Mouse (Mus musculus): ENCODE measurements around the gene Pou2f2. TPM values are rescaled to one million over a fixed set of nuclear protein-coding genes. Genes with fewer than 3 reads are reported as not detected.
A peak's percentile ranks its signal among the peaks of the same experiment; 100 is the strongest.

The Pou2f2 gene
- polyA plus RNA-seq, 1 experiment from 2014 or later: 0.58 TPM

- no peaks in the 10 kb centered on the region for H3K9me3 ChIP-seq (ENCODE audit: control insufficient read depth, low read length)
- 0 out of 2 replicates have a peak, but pooled peaks have one; percentile 3 for ATAC-seq (ENCODE audit: low read depth)
- H3K27me3 ChIP-seq (ENCODE audit: control insufficient read depth, insufficient read depth, low read depth, low read length): no peaks in the 10 kb centered on the region
- peak overlapping the region; percentile 83 for H3K4me3 ChIP-seq (ENCODE audit: low read length)
- H3K36me3 ChIP-seq (ENCODE audit: control insufficient read depth, insufficient read depth, low read length): no peaks in the 10 kb centered on the region
- peak overlapping the region; percentile 76 for H3K27ac ChIP-seq (ENCODE audit: low read length)
- WGBS: under 1% methylated on average over 53 of the region's 53 CpGs
- H3K9ac ChIP-seq (ENCODE audit: low read length): peak overlapping the region; percentile 84
- H3K4me1 ChIP-seq (replicated peaks; ENCODE audit: control insufficient read depth, insufficient read depth, low read length): peaks cover 27% of the 10 kb centered on the region
- H3K4me2 ChIP-seq (ENCODE audit: low read depth, low read length): peak overlapping the region; percentile 85
Measured at GRCm38 (mm10) chr7:25218705-25219415, 39.3 kb upstream of the Pou2f2 start.

- Histone ChIP-seq H3K9ac (ENCODE audit: low read length) (no peak overlapping the region), H3K4me2 (ENCODE audit: low read depth, low read length) (peak overlapping the region; percentile 85; the same call in 1 of the 2 replicates), H3K4me3 (ENCODE audit: low read length) (no peak overlapping the region; the same call in 1 of the 2 replicates), H3K27ac (ENCODE audit: low read length) (no peak overlapping the region), H3K27me3 (ENCODE audit: control insufficient read depth, insufficient read depth, low read depth, low read length) (no peaks in the 10 kb centered on the region), H3K36me3 (ENCODE audit: control insufficient read depth, insufficient read depth, low read length) (no peaks in the 10 kb centered on the region), H3K9me3 (ENCODE audit: control insufficient read depth, low read length) (no peaks in the 10 kb centered on the region), H3K4me1 (replicated peaks; ENCODE audit: control insufficient read depth, insufficient read depth, low read length) (peaks cover 27% of the 10 kb centered on the region)
- 57% methylated on average over 12 of the region's 12 CpGs for WGBS
- no peak for ATAC-seq (ENCODE audit: low read depth)
Measured at GRCm38 (mm10) chr7:25217653-25218395, 38.3 kb upstream of the Pou2f2 start.

GRCm38 (mm10) chr7:25214172-25214571, 34.6 kb upstream of the Pou2f2 start:
- 83% methylated on average over 2 of the region's 2 CpGs for WGBS
- Histone ChIP-seq H3K4me3 (ENCODE audit: low read length) (no peak overlapping the region), H3K27me3 (ENCODE audit: control insufficient read depth, insufficient read depth, low read depth, low read length) (no peaks in the 10 kb centered on the region), H3K27ac (ENCODE audit: low read length) (no peak overlapping the region), H3K36me3 (ENCODE audit: control insufficient read depth, insufficient read depth, low read length) (no peaks in the 10 kb centered on the region), H3K9me3 (ENCODE audit: control insufficient read depth, low read length) (no peaks in the 10 kb centered on the region), H3K4me1 (replicated peaks; ENCODE audit: control insufficient read depth, insufficient read depth, low read length) (peaks cover 8% of the 10 kb centered on the region), H3K9ac (ENCODE audit: low read length) (no peak overlapping the region), H3K4me2 (ENCODE audit: low read depth, low read length) (no peak overlapping the region)
- ATAC-seq (ENCODE audit: low read depth): no peak

- no peaks in the 10 kb centered on the region for H3K27me3 ChIP-seq (ENCODE audit: control insufficient read depth, insufficient read depth, low read depth, low read length)
- H3K9me3 ChIP-seq (ENCODE audit: control insufficient read depth, low read length): no peaks in the 10 kb centered on the region
- H3K4me1 ChIP-seq (replicated peaks; ENCODE audit: control insufficient read depth, insufficient read depth, low read length): no peaks in the 10 kb centered on the region; the same call in 1 of the 2 replicates
- 60% methylated on average over 3 of the region's 3 CpGs for WGBS
- no peak for ATAC-seq (ENCODE audit: low read depth)
- no peak overlapping the region for H3K4me2 ChIP-seq (ENCODE audit: low read depth, low read length)
- no peaks in the 10 kb centered on the region for H3K36me3 ChIP-seq (ENCODE audit: control insufficient read depth, insufficient read depth, low read length)
- H3K9ac ChIP-seq (ENCODE audit: low read length): no peak overlapping the region
- no peak overlapping the region for H3K27ac ChIP-seq (ENCODE audit: low read length)
- H3K4me3 ChIP-seq (ENCODE audit: low read length): no peak overlapping the region
Measured at GRCm38 (mm10) chr7:25213099-25213498, 33.6 kb upstream of the Pou2f2 start.

GRCm38 (mm10) chr7:25210482-25210881, 31.0 kb upstream of the Pou2f2 start:
- Histone ChIP-seq H3K4me3 (ENCODE audit: low read length) (no peak overlapping the region), H3K9me3 (ENCODE audit: control insufficient read depth, low read length) (no peaks in the 10 kb centered on the region), H3K27me3 (ENCODE audit: control insufficient read depth, insufficient read depth, low read depth, low read length) (no peaks in the 10 kb centered on the region), H3K4me1 (replicated peaks; ENCODE audit: control insufficient read depth, insufficient read depth, low read length) (no peaks in the 10 kb centered on the region), H3K36me3 (ENCODE audit: control insufficient read depth, insufficient read depth, low read length) (no peaks in the 10 kb centered on the region), H3K9ac (ENCODE audit: low read length) (no peak overlapping the region), H3K4me2 (ENCODE audit: low read depth, low read length) (no peak overlapping the region), H3K27ac (ENCODE audit: low read length) (no peak overlapping the region)
- 80% methylated on average over 4 of the region's 4 CpGs for WGBS
- ATAC-seq (ENCODE audit: low read depth): no peak

GRCm38 (mm10) chr7:25209161-25209622, 29.7 kb upstream of the Pou2f2 start:
- 65% methylated on average over 3 of the region's 3 CpGs for WGBS
- Histone ChIP-seq H3K4me2 (ENCODE audit: low read depth, low read length) (no peak overlapping the region), H3K9me3 (ENCODE audit: control insufficient read depth, low read length) (no peaks in the 10 kb centered on the region), H3K4me1 (replicated peaks; ENCODE audit: control insufficient read depth, insufficient read depth, low read length) (no peaks in the 10 kb centered on the region), H3K27me3 (ENCODE audit: control insufficient read depth, insufficient read depth, low read depth, low read length) (no peaks in the 10 kb centered on the region), H3K27ac (ENCODE audit: low read length) (no peak overlapping the region), H3K9ac (ENCODE audit: low read length) (no peak overlapping the region), H3K36me3 (ENCODE audit: control insufficient read depth, insufficient read depth, low read length) (no peaks in the 10 kb centered on the region), H3K4me3 (ENCODE audit: low read length) (no peak overlapping the region)
- ATAC-seq (ENCODE audit: low read depth): peak; percentile 19; the same call in 1 of the 2 replicates

- WGBS: 77% methylated on average over 16 of the region's 16 CpGs
- Histone ChIP-seq H3K9ac (ENCODE audit: low read length) (no peak overlapping the region), H3K27me3 (ENCODE audit: control insufficient read depth, insufficient read depth, low read depth, low read length) (no peaks in the 10 kb centered on the region), H3K9me3 (ENCODE audit: control insufficient read depth, low read length) (no peaks in the 10 kb centered on the region), H3K27ac (ENCODE audit: low read length) (no peak overlapping the region), H3K4me1 (replicated peaks; ENCODE audit: control insufficient read depth, insufficient read depth, low read length) (no peaks in the 10 kb centered on the region), H3K4me3 (ENCODE audit: low read length) (no peak overlapping the region), H3K4me2 (ENCODE audit: low read depth, low read length) (no peak overlapping the region), H3K36me3 (ENCODE audit: control insufficient read depth, insufficient read depth, low read length) (no peaks in the 10 kb centered on the region)
- no peak for ATAC-seq (ENCODE audit: low read depth)
Measured at GRCm38 (mm10) chr7:25206094-25206830, 26.7 kb upstream of the Pou2f2 start.

GRCm38 (mm10) chr7:25205355-25206093, 26.0 kb upstream of the Pou2f2 start:
- Histone ChIP-seq H3K36me3 (ENCODE audit: control insufficient read depth, insufficient read depth, low read length) (no peaks in the 10 kb centered on the region), H3K9ac (ENCODE audit: low read length) (no peak overlapping the region), H3K27ac (ENCODE audit: low read length) (no peak overlapping the region), H3K27me3 (ENCODE audit: control insufficient read depth, insufficient read depth, low read depth, low read length) (no peaks in the 10 kb centered on the region), H3K4me3 (ENCODE audit: low read length) (no peak overlapping the region), H3K9me3 (ENCODE audit: control insufficient read depth, low read length) (no peaks in the 10 kb centered on the region), H3K4me2 (ENCODE audit: low read depth, low read length) (no peak overlapping the region), H3K4me1 (replicated peaks; ENCODE audit: control insufficient read depth, insufficient read depth, low read length) (no peaks in the 10 kb centered on the region)
- no peak for ATAC-seq (ENCODE audit: low read depth)
- 64% methylated on average over 16 of the region's 16 CpGs for WGBS

Data from lung, embryonic 16.5 days (tissue).